Mouse (Mus musculus) lung, embryonic 14.5 days (tissue): Measurements from ENCODE around the gene Cobl. TPM values are rescaled to one million over a fixed set of nuclear protein-coding genes. Genes with fewer than 3 reads are reported as not detected.

Experiments used
- ATAC-seq: fragments of 200-750 bp; cut with Nextera tagmentation; 2 replicates; pipeline ENCODE4 v1.8.0; 2017; ENCODE audit warnings: mild to moderate bottlenecking, moderate TSS enrichment, moderate library complexity; ENCODE audit not compliant: insufficient read depth
- DNase-seq: peaks from one replicate; pipeline ENCODE4 v3.0.0-alpha.2; 2015
- H3K27ac ChIP-seq: fragments of 300-500 bp; sonication (generic); 2 replicates; pipeline ENCODE4 v1.5.1; 2014; ENCODE audit warnings: low read depth, mild to moderate bottlenecking, moderate library complexity
- H3K27me3 ChIP-seq: fragments of 300-500 bp; sonication (generic); 2 replicates; pipeline ENCODE4 v1.6.1; 2014; ENCODE audit warnings: low read length, control low read depth; ENCODE audit not compliant: insufficient read depth
- H3K36me3 ChIP-seq: fragments of 300-500 bp; sonication (generic); 2 replicates; pipeline ENCODE4 v1.6.1; 2014; ENCODE audit warnings: control low read depth; ENCODE audit not compliant: insufficient read depth
- H3K4me1 ChIP-seq: fragments of 300-500 bp; sonication (generic); 2 replicates; pipeline ENCODE4 v1.6.1; 2014; ENCODE audit warnings: antibody characterized with exemption, control low read depth; ENCODE audit not compliant: insufficient read depth
- H3K4me2 ChIP-seq: fragments of 300-500 bp; sonication (generic); 2 replicates; pipeline ENCODE4 v1.6.1; 2014; ENCODE audit warnings: mild to moderate bottlenecking
- H3K4me3 ChIP-seq: fragments of 300-500 bp; sonication (generic); 2 replicates; pipeline ENCODE4 v1.5.1; 2014; ENCODE audit warnings: low read depth, low read length
- H3K9ac ChIP-seq: fragments of 300-500 bp; sonication (generic); 2 replicates; pipeline ENCODE4 v1.6.1; 2014
- H3K9me3 ChIP-seq: fragments of 300-500 bp; sonication (generic); 2 replicates; pipeline ENCODE4 v1.6.1; 2016; ENCODE audit warnings: low read depth, low read length, control low read depth
- CTCF ChIP-seq: IDR thresholded peaks from 2 replicates; pipeline ENCODE4 v1.5.1; 2016; ENCODE audit warnings: antibody characterized with exemption, low read depth
- WGBS: fragments of 180-500 bp; shearing (Covaris S2); extraction: QIAGEN DNeasy Blood & Tissue Kit; methylation state at CpG from one replicate; pipeline ENCODE4 v1.1.7; 2014; 5-methylcytosine and 5-hydroxymethylcytosine counted together
- polyA plus RNA-seq: library from polyadenylated mRNA; unstranded; fragments of >200 nt; fragmentation: Nextera tagmentation; extraction: Ambion mirVana; gene quantifications from 2 replicates; pipeline ENCODE4 v1.2.1, GENCODE M21; 2014

Gene Cobl
- polyA plus RNA-seq, 1 experiment from 2014 or later = 10.8 TPM

DNA sequence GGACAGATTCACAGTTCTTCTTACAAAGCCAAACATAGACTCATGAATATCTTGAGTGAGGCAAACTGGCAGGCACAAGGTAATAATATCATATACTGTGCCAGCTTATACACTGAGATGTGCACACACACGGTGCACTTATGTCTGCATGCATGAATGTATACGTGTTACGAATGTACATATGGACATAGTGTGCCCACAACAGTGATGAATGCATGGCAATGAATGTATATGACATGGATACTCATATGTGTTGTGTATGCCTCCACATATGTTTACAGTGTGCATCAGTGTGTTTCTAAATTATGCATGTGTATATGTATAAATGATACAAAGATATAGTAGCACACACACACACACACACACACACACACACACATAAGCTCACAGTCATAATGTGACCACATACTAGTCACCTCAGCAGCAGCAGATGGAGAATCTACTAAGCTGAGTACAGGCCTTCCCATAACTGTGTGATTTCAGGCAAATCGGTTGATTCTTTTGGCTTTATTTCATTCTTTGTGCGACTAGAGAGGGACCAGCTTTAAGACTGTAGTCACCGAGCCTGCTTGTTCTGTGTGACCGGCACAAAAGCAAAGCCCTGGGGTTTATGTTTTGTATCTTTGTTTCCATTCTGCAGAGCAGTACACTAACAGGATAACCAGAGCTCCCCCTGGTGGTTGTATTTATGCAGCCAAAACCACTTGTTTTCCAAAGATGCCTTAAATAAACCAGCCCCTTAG, 173.7 kb downstream of the Cobl start:
- Histone ChIP-seq H3K36me3 (no peaks in the 10 kb centered on the region), H3K4me2 (no peak overlapping the region), H3K4me1 (no peaks in the 10 kb centered on the region), H3K27me3 (no peaks in the 10 kb centered on the region), H3K4me3 (no peak overlapping the region), H3K9ac (no peak overlapping the region), H3K9me3 (no peaks in the 10 kb centered on the region), H3K27ac (no peak overlapping the region)
- TF ChIP-seq CTCF = peak; percentile 87
- ATAC-seq = peak; percentile 85
- DNase-seq = peak; percentile 95
- WGBS = 47% methylated on average over 7 of the region's 7 CpGs

DNA sequence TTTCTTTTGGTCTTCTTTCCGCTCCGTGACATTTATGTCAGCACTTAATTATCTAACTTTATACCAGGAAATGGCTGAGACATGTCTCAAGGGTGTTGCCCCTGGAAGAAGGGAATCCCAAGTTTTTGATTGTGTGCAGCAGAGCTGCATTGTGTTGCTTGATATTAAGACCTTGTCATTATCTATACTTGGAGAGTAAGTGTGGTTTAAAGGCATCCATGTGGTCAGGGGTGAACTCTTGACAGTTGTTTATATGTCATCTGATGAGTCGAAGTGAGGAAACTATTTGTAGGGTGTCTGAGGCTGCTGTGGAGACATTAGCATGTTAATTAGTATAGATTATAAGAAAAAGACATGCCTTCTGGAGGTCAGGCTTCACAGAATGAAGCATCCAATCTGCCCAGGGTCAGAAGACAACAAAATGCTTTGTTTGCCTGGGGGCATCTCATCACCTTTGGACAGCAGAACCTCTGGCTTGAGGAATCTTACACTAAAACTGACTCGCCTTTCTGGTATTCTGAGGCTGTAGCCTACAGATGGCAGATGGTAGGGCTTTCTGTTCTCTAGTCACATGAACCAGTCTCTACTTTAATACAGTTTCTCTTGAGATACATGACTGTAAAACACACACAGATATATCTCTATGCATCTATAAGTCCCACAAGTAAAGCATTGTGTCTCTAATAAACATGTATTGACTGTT, 179.3 kb downstream of the Cobl start:
- H3K27ac ChIP-seq = no peak overlapping the region
- H3K9me3 ChIP-seq = no peaks in the 10 kb centered on the region
- WGBS = 53% methylated on average over 4 of the region's 4 CpGs
- no peak overlapping the region for H3K9ac ChIP-seq
- peak; percentile 67 for DNase-seq
- H3K4me3 ChIP-seq = no peak overlapping the region
- H3K4me1 ChIP-seq = no peaks in the 10 kb centered on the region; the same call in 1 of the 2 replicates
- H3K4me2 ChIP-seq = no peak overlapping the region
- TF ChIP-seq CTCF = no peak
- ATAC-seq = peak; percentile 79; the same call in 1 of the 2 replicates
- H3K27me3 ChIP-seq = no peaks in the 10 kb centered on the region
- H3K36me3 ChIP-seq = no peaks in the 10 kb centered on the region

DNA sequence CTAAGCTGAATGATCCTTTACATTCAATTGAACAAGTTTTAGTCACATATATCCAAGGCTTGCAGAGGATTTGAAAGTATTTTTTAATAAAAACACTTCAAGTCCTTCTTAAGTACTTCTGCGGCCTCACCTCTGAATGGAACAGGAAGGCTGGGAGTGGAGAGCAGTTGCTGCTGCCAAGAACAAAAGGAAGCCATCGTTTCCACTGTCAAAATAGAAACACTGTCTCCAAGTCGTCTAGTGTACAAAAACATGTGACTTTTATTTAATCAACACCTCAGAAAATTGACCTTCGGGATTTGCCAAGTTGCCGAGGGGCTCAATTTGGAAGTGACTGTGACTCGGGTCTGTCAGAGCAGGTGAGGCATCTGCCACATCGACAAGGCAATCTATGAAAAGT, 184.0 kb downstream of the Cobl start:
- no peak for TF ChIP-seq CTCF
- H3K27me3 ChIP-seq = no peaks in the 10 kb centered on the region
- H3K4me3 ChIP-seq = no peak overlapping the region
- H3K9me3 ChIP-seq = no peaks in the 10 kb centered on the region
- no peak overlapping the region for H3K27ac ChIP-seq
- ATAC-seq = no peak
- 21% methylated on average over 7 of the region's 7 CpGs for WGBS
- H3K4me2 ChIP-seq = no peak overlapping the region
- no peaks in the 10 kb centered on the region; the same call in 1 of the 2 replicates for H3K4me1 ChIP-seq
- no peaks in the 10 kb centered on the region for H3K36me3 ChIP-seq
- no peak overlapping the region for H3K9ac ChIP-seq
- DNase-seq = peak; percentile 59

DNA sequence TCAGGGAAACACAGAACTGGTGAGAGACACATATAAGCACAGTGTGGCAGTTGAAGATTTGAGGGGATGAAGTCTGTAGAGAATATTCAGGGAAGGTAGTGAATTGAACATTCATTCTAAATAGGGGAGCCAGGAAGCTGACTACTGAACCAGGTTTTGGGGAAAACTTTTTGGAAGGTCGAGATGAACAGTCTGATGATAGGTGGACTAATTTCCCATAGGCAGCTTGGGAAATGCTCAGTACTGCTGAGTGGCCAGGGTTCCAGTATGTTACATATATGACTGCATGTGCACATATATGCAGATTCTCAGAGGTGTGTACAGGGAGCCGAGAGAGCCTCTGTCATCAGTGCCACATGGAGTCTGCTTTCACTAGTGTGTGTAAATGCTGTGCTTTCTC, 190.5 kb downstream of the Cobl start:
- ATAC-seq (no peak), DNase-seq (no peak)
- no peaks in the 10 kb centered on the region for H3K27me3 ChIP-seq
- no peak for TF ChIP-seq CTCF
- H3K9ac ChIP-seq = no peak overlapping the region
- no peaks in the 10 kb centered on the region for H3K9me3 ChIP-seq
- H3K4me1 ChIP-seq = no peaks in the 10 kb centered on the region
- WGBS = 69% methylated on average over 2 of the region's 2 CpGs
- H3K27ac ChIP-seq = no peak overlapping the region
- H3K4me2 ChIP-seq = no peak overlapping the region
- H3K36me3 ChIP-seq = no peaks in the 10 kb centered on the region
- no peak overlapping the region for H3K4me3 ChIP-seq

DNA sequence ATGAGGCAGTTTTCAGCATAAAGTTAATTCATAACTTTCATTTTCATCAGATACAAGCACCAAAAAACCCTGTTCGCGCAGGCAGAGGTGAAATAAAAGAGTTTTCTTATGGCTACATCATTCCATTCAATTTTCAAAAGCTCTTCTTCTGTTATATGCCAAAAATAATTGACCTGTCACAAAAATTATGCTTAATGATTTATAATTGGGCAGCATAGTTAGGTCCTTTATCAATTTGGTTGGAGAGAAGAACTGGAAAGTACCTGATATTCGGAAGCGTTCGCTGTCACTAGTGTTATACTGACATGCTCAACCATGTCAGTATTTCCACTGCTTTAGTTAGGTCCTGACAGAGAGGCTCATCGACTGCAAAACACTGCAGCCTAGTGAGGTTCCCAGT, 191.0 kb downstream of the Cobl start:
- no peaks in the 10 kb centered on the region for H3K4me1 ChIP-seq
- 82% methylated on average over 6 of the region's 6 CpGs for WGBS
- H3K9ac ChIP-seq = no peak overlapping the region
- no peak overlapping the region for H3K4me3 ChIP-seq
- no peaks in the 10 kb centered on the region for H3K36me3 ChIP-seq
- no peaks in the 10 kb centered on the region for H3K27me3 ChIP-seq
- H3K4me2 ChIP-seq = no peak overlapping the region
- TF ChIP-seq CTCF = no peak
- ATAC-seq = no peak
- no peak for DNase-seq
- H3K9me3 ChIP-seq = no peaks in the 10 kb centered on the region
- H3K27ac ChIP-seq = no peak overlapping the region

DNA sequence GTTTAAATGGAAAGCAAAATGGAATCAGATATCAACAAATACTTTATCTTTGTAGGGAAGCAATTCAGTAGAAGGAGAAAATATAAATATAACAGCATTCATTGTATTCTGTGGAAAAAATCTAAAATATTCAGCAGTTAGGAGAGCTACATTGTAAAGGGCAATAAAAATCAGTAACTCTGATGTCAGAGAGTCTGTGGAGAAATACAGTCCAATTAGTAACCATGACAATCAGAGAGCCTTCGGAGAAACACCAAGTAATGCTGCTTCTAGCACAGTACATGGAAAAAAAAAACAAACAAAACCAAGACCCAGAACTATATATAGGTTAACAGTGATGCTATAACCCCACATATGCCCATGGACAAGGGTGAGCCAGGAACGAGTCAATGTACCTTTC, 206.3 kb downstream of the Cobl start:
- Histone ChIP-seq H3K9me3 (no peaks in the 10 kb centered on the region), H3K27ac (no peak overlapping the region), H3K9ac (no peak overlapping the region), H3K4me2 (no peak overlapping the region), H3K4me1 (no peaks in the 10 kb centered on the region), H3K36me3 (0 out of 2 replicates have a peak, but pooled peaks cover 3% of the 10 kb centered on the region), H3K4me3 (no peak overlapping the region), H3K27me3 (no peaks in the 10 kb centered on the region)
- ATAC-seq = no peak
- TF ChIP-seq CTCF = no peak
- 60% methylated on average over 2 of the region's 2 CpGs for WGBS
- DNase-seq = no peak

DNA sequence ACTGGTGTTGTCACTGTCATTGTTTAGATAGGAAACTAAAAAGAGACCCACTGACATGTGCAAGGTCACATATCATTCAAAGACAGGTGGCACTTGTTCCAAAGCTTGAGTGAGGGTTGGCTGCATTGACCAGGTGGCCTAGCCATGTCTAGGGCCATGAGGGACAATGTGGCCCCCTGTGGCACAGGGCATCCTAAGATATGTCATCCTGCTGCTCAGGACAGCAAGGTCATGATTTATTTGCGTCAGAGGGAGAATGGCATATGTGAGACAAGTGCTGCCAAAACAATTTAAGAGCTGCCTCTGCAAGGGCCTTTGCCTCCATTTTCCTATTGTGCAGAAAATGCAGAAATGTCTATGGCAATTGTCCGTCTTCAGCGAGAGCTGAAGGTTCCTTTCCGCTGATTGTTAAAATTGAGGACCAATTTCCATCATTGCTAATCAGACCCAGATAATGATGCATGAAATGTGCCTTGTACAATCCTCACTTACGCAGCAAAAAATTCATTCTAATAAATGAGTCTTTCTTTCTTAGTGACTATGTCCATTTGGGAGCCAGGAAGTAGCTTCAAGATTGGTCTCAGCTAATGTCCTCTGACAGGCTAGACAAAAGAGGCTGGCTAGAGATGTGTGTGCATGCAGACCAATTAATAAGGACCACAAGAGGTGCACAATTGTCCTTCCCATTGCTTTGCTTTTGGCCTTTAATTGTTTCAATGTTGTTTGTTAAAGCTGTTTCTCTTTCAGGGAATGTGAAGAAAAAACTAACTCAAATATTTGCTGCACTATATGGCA, 207.2 kb downstream of the Cobl start:
- no peak for TF ChIP-seq CTCF
- ATAC-seq (no peak), DNase-seq (no peak)
- Histone ChIP-seq H3K9ac (no peak overlapping the region), H3K4me3 (no peak overlapping the region), H3K27me3 (no peaks in the 10 kb centered on the region), H3K36me3 (0 out of 2 replicates have a peak, but pooled peaks cover 3% of the 10 kb centered on the region), H3K9me3 (no peaks in the 10 kb centered on the region), H3K27ac (no peak overlapping the region), H3K4me1 (no peaks in the 10 kb centered on the region), H3K4me2 (no peak overlapping the region)
- WGBS = 92% methylated on average over 5 of the region's 5 CpGs
